Mouse (Mus musculus): Measurements from ENCODE around the gene Pet2.

Gene Pet2

GRCm38 (mm10) chrX:89409589-89409988 is at the start of gene Pet2:
Pet2 (minus strand) TSS chrX:89409689.
- DNase-seq (ENCODE audit: low read depth): no peak

Measured in induced T-regulatory cell, adult 2 months (primary cell).